Mouse (Mus musculus): ENCODE measurements at regions not wholly inside any gene's neighbourhood (a gene's known extent, or its start where the extent isn't known, plus 50 kb on each side); places are given as distances from the start of the nearest gene placed in this dataset.

DNA sequence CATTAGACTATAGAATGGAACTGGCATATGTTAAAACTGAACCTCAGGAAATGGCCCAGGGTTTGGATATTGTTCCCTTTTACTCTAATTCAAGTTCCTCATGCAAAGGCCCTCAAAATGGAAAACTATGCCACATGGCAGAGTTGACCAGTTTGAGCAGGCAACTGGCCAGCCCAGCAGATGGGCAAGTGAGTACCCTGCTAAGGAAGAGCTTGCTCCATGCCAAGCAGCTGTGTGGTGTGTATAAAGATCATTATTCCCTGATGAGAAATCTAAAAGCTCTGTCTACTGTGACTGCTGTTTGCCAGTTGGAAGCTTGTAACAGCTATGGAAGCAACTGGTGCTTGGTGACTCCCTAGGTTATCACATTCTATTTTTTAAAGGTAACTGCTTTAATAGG lies 453.4 kb upstream of the Foxg1 start:
- intact Hi-C loops (cut with DNase I) = no loop called here
- DNase-seq (ENCODE audit: low spot score in 2 of 2) = peak in 1 of 2 experiments; percentile 2

DNA sequence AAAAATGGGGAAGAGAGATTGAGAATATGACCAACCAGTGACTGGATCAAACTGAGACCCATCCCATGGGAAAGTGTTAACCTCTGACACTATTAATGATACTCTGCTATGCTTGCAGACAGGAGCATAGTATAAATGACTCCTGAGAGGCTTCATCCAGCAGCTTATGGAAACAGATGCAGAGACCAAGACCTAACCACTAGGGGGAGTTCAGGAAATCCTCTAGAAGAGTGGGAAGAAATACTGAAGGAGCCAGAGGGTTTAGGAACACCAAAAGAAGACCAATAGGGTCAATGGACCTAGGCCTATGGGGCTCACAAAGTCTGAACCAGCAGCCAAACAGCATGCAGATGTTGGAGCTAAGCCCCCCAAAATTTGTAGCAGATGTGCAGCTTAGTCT lies 436.0 kb upstream of the Foxg1 start:
- intact Hi-C loops (cut with DNase I) = no loop called here
- no peak for DNase-seq (ENCODE audit: low spot score in 2 of 2)

DNA sequence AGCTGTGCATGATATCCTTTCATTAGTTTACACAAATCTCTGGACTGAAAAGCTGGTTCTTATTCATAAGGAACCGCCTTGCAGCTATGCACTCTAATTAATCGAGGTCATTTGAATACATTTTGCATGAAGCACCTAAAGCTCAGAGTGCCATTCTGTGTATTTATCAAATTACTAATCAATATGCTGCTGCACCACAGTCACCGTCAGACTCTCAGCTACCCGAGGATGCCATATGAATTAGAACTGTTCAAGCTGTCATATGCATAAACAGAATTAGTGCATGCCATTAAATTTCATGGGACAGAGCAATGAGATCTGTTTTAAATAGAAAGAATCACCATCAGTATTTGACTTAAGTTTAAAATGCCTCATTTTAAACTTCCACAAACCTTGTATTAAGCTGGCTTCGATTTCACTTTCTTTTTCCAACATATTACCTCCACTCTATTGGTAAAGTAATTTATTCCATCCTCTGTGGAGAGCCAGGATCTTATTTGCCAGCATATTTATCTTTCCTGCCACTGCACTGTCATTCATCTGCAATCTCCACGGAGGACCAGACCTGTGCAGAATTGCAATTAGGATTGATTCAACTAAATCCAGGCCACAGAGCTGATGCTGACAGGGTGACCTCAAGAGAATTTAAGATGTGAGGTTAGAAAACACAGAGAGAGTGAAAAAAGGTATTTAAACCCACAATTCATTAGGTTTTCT lies 423.0 kb upstream of the Foxg1 start:
- DNase-seq (ENCODE audit: low spot score in 2 of 2) = no peak
- intact Hi-C loops (cut with DNase I) = no loop called here

DNA sequence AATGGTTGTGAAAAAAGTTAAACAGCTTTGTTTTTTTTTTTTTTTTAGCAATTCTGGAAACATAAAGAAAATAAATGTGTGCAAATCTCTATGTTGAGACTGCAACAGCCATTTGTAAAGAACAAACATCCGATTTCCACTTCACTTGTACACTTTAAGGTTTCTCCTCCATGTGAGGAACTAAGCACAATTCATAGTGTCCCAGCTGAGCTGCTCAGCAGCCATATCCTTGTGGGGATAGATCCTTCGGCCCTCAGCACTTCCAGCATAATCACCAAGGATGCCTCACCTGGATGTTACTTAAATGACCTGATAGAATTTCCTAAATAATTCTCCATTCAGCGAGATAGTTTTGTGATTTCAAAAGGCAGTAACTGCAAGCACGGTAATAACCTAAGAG lies 422.4 kb upstream of the Foxg1 start:
- intact Hi-C loops (cut with DNase I) = no loop called here
- DNase-seq (ENCODE audit: low spot score in 2 of 2) = no peak

GRCm38 (mm10) chr12:48963451-48963850 lies 419.0 kb upstream of the Foxg1 start:
- intact Hi-C loops (cut with DNase I) = no loop called here

More at GRCm38 (mm10) chr12:48963451-48963850, 419.0 kb upstream of the Foxg1 start:
- DNase-seq (ENCODE audit: low spot score in 2 of 2) = no peak

Data from left cerebral cortex, postnatal 14 days (tissue).